Mouse (Mus musculus) midbrain, embryonic 15.5 days (tissue): ENCODE results near the gene Rad51d. TPM values are rescaled to one million over a fixed set of nuclear protein-coding genes. Genes with fewer than 3 reads are reported as not detected.

Source experiments
- ATAC-seq: fragments of 200-750 bp; cut with Nextera tagmentation; replicated peaks from 2 replicates; pipeline ENCODE4 v1.8.0; 2017; ENCODE audit warnings: moderate TSS enrichment
- H3K27ac ChIP-seq: fragments of 300-500 bp; sonication (generic); 2 replicates; pipeline ENCODE4 v1.5.1; 2015; ENCODE audit warnings: mild to moderate bottlenecking, inconsistent platforms
- H3K27me3 ChIP-seq: fragments of 300-500 bp; sonication (generic); replicated peaks from 2 replicates; pipeline ENCODE4 v1.6.1; 2015; ENCODE audit warnings: inconsistent platforms
- H3K36me3 ChIP-seq: fragments of 300-500 bp; sonication (generic); replicated peaks from 2 replicates; pipeline ENCODE4 v1.6.1; 2015; ENCODE audit warnings: inconsistent platforms
- H3K4me1 ChIP-seq: fragments of 300-500 bp; sonication (generic); 2 replicates; pipeline ENCODE4 v1.6.1; 2015; ENCODE audit warnings: inconsistent platforms
- H3K4me2 ChIP-seq: fragments of 300-500 bp; sonication (generic); 2 replicates; pipeline ENCODE4 v1.6.1; 2015; ENCODE audit warnings: inconsistent platforms, mild to moderate bottlenecking, moderate library complexity
- H3K4me3 ChIP-seq: fragments of 300-500 bp; sonication (generic); 2 replicates; pipeline ENCODE4 v1.5.1; 2015; ENCODE audit warnings: mild to moderate bottlenecking, inconsistent platforms
- H3K9ac ChIP-seq: fragments of 300-500 bp; sonication (generic); 2 replicates; pipeline ENCODE4 v1.6.1; 2015; ENCODE audit warnings: mild to moderate bottlenecking, inconsistent platforms
- H3K9me3 ChIP-seq: fragments of 300-500 bp; sonication (generic); 2 replicates; pipeline ENCODE4 v1.6.1; 2016; ENCODE audit warnings: inconsistent platforms
- WGBS: fragments of 180-500 bp; shearing (Covaris S2); methylation state at CpG from one replicate; pipeline ENCODE4 v1.1.7; 2015; ENCODE audit warnings: mixed read lengths; 5-methylcytosine and 5-hydroxymethylcytosine counted together
- polyA plus RNA-seq: library from polyadenylated mRNA; unstranded; fragments of >200 nt; fragmentation: Nextera tagmentation; extraction: Ambion mirVana; gene quantifications from 2 replicates; pipeline ENCODE4 v1.2.1, GENCODE M21; 2015

Rad51d gene
- polyA plus RNA-seq, 1 experiment from 2014 or later = 12.1 TPM

- no peaks in the 10 kb centered on the region for H3K36me3 ChIP-seq
Observed at GRCm38 (mm10) chr11:82865957-82866356, 24.5 kb downstream of the Rad51d start.

GRCm38 (mm10) chr11:82863488-82863931, 26.9 kb downstream of the Rad51d start:
- Histone ChIP-seq H3K4me3 (no peak overlapping the region), H3K27ac (no peak overlapping the region; the same call in 1 of the 2 replicates), H3K9me3 (no peaks in the 10 kb centered on the region), H3K4me2 (no peak overlapping the region), H3K27me3 (no peaks in the 10 kb centered on the region), H3K36me3 (no peaks in the 10 kb centered on the region), H3K9ac (no peak overlapping the region), H3K4me1 (peaks cover 16% of the 10 kb centered on the region; the same call in 1 of the 2 replicates)
- 39% methylated on average over 4 of the region's 4 CpGs for WGBS
- no peak for ATAC-seq

More at GRCm38 (mm10) chr11:82865957-82866356, 24.5 kb downstream of the Rad51d start:
- no peaks in the 10 kb centered on the region for H3K27me3 ChIP-seq
- H3K9me3 ChIP-seq = no peaks in the 10 kb centered on the region
- no peak overlapping the region for H3K4me3 ChIP-seq
- WGBS = 82% methylated on average over 10 of the region's 10 CpGs
- H3K27ac ChIP-seq = no peak overlapping the region
- H3K9ac ChIP-seq = no peak overlapping the region
- H3K4me1 ChIP-seq = peaks cover 24% of the 10 kb centered on the region; the same call in 1 of the 2 replicates
- H3K4me2 ChIP-seq = no peak overlapping the region
- no peak for ATAC-seq

GRCm38 (mm10) chr11:82863059-82863458, 27.4 kb downstream of the Rad51d start:
- ATAC-seq = no peak

GRCm38 (mm10) chr11:82862638-82863037, 27.8 kb downstream of the Rad51d start:
- whole genome bisulfite sequencing = 50% methylated on average over 9 of the region's 9 CpGs
- Histone ChIP-seq H3K4me1 (peaks cover 16% of the 10 kb centered on the region; the same call in 1 of the 2 replicates), H3K4me2 (no peak overlapping the region), H3K27me3 (no peaks in the 10 kb centered on the region), H3K4me3 (no peak overlapping the region), H3K9ac (no peak overlapping the region), H3K9me3 (no peaks in the 10 kb centered on the region), H3K36me3 (no peaks in the 10 kb centered on the region), H3K27ac (peak overlapping the region; percentile 10; the same call in 1 of the 2 replicates)
- ATAC-seq = no peak

More at GRCm38 (mm10) chr11:82863059-82863458, 27.4 kb downstream of the Rad51d start:
- Histone ChIP-seq H3K4me2 (no peak overlapping the region), H3K4me1 (peaks cover 16% of the 10 kb centered on the region; the same call in 1 of the 2 replicates), H3K9ac (no peak overlapping the region), H3K27me3 (no peaks in the 10 kb centered on the region), H3K4me3 (no peak overlapping the region), H3K27ac (no peak overlapping the region), H3K9me3 (no peaks in the 10 kb centered on the region), H3K36me3 (no peaks in the 10 kb centered on the region)
- whole genome bisulfite sequencing = 38% methylated on average over 2 of the region's 2 CpGs

- no peaks in the 10 kb centered on the region for H3K9me3 ChIP-seq
Observed at GRCm38 (mm10) chr11:82861558-82861957, 28.9 kb downstream of the Rad51d start.

GRCm38 (mm10) chr11:82860759-82861158, 29.7 kb downstream of the Rad51d start:
- H3K27ac ChIP-seq = no peak overlapping the region
- no peak for ATAC-seq

More at GRCm38 (mm10) chr11:82861558-82861957, 28.9 kb downstream of the Rad51d start:
- no peaks in the 10 kb centered on the region for H3K36me3 ChIP-seq
- H3K9ac ChIP-seq = no peak overlapping the region
- no peak for ATAC-seq
- H3K4me2 ChIP-seq = no peak overlapping the region
- no peak overlapping the region for H3K27ac ChIP-seq
- no peak overlapping the region for H3K4me3 ChIP-seq
- 67% methylated on average over 8 of the region's 8 CpGs for WGBS
- H3K27me3 ChIP-seq = no peaks in the 10 kb centered on the region
- peaks cover 16% of the 10 kb centered on the region; the same call in 1 of the 2 replicates for H3K4me1 ChIP-seq

GRCm38 (mm10) chr11:82857307-82857848, 33.0 kb downstream of the Rad51d start:
- peaks cover 9% of the 10 kb centered on the region; the same call in 1 of the 2 replicates for H3K4me1 ChIP-seq
- H3K9ac ChIP-seq = no peak overlapping the region
- no peaks in the 10 kb centered on the region for H3K27me3 ChIP-seq
- no peak for ATAC-seq
- H3K36me3 ChIP-seq = no peaks in the 10 kb centered on the region
- H3K27ac ChIP-seq = no peak overlapping the region
- 75% methylated on average over 13 of the region's 13 CpGs for WGBS
- H3K9me3 ChIP-seq = no peaks in the 10 kb centered on the region
- no peak overlapping the region for H3K4me3 ChIP-seq
- H3K4me2 ChIP-seq = no peak overlapping the region

More at GRCm38 (mm10) chr11:82860759-82861158, 29.7 kb downstream of the Rad51d start:
- peaks cover 16% of the 10 kb centered on the region; the same call in 1 of the 2 replicates for H3K4me1 ChIP-seq
- H3K9me3 ChIP-seq = no peaks in the 10 kb centered on the region
- H3K9ac ChIP-seq = no peak overlapping the region
- no peak overlapping the region for H3K4me2 ChIP-seq
- 90% methylated on average over 6 of the region's 6 CpGs for WGBS
- H3K27me3 ChIP-seq = no peaks in the 10 kb centered on the region
- H3K36me3 ChIP-seq = no peaks in the 10 kb centered on the region
- H3K4me3 ChIP-seq = no peak overlapping the region

- H3K36me3 ChIP-seq = no peaks in the 10 kb centered on the region
- WGBS = 45% methylated on average over 10 of the region's 10 CpGs
- H3K27ac ChIP-seq = no peak overlapping the region
- H3K4me1 ChIP-seq = 0 out of 2 replicates have a peak, but pooled peaks cover 5% of the 10 kb centered on the region
- H3K9me3 ChIP-seq = no peaks in the 10 kb centered on the region
- no peak for ATAC-seq
- H3K9ac ChIP-seq = no peak overlapping the region
- H3K4me3 ChIP-seq = no peak overlapping the region
- no peaks in the 10 kb centered on the region for H3K27me3 ChIP-seq
- no peak overlapping the region for H3K4me2 ChIP-seq
Observed at GRCm38 (mm10) chr11:82856032-82856431, 34.4 kb downstream of the Rad51d start.

- H3K4me2 ChIP-seq = no peak overlapping the region
- no peak for ATAC-seq
- WGBS = 76% methylated on average over 9 of the region's 9 CpGs
Observed at GRCm38 (mm10) chr11:82855327-82855973, 35.0 kb downstream of the Rad51d start.

GRCm38 (mm10) chr11:82854111-82854510, 36.3 kb downstream of the Rad51d start:
- WGBS = 90% methylated on average over 6 of the region's 6 CpGs
- Histone ChIP-seq H3K4me3 (no peak overlapping the region), H3K9ac (no peak overlapping the region), H3K9me3 (no peaks in the 10 kb centered on the region), H3K36me3 (no peaks in the 10 kb centered on the region), H3K27ac (no peak overlapping the region), H3K27me3 (no peaks in the 10 kb centered on the region), H3K4me2 (no peak overlapping the region), H3K4me1 (0 out of 2 replicates have a peak, but pooled peaks cover 11% of the 10 kb centered on the region)
- no peak for ATAC-seq

More at GRCm38 (mm10) chr11:82855327-82855973, 35.0 kb downstream of the Rad51d start:
- no peaks in the 10 kb centered on the region for H3K36me3 ChIP-seq
- H3K9me3 ChIP-seq = no peaks in the 10 kb centered on the region
- no peak overlapping the region for H3K27ac ChIP-seq
- no peak overlapping the region for H3K9ac ChIP-seq
- H3K4me1 ChIP-seq = 0 out of 2 replicates have a peak, but pooled peaks cover 5% of the 10 kb centered on the region
- H3K4me3 ChIP-seq = no peak overlapping the region
- no peaks in the 10 kb centered on the region for H3K27me3 ChIP-seq

GRCm38 (mm10) chr11:82852958-82853357, 37.5 kb downstream of the Rad51d start:
- Histone ChIP-seq H3K36me3 (no peaks in the 10 kb centered on the region), H3K4me3 (no peak overlapping the region), H3K4me1 (0 out of 2 replicates have a peak, but pooled peaks cover 11% of the 10 kb centered on the region), H3K9ac (no peak overlapping the region), H3K27ac (no peak overlapping the region), H3K4me2 (no peak overlapping the region), H3K9me3 (no peaks in the 10 kb centered on the region), H3K27me3 (no peaks in the 10 kb centered on the region)
- ATAC-seq = no peak
- 90% methylated on average over 7 of the region's 7 CpGs for WGBS

- Histone ChIP-seq H3K4me2 (no peak overlapping the region), H3K4me3 (no peak overlapping the region), H3K4me1 (0 out of 2 replicates have a peak, but pooled peaks cover 11% of the 10 kb centered on the region), H3K27ac (no peak overlapping the region), H3K9ac (no peak overlapping the region), H3K9me3 (no peaks in the 10 kb centered on the region), H3K27me3 (no peaks in the 10 kb centered on the region), H3K36me3 (no peaks in the 10 kb centered on the region)
- ATAC-seq = no peak
- 83% methylated on average over 10 of the region's 10 CpGs for WGBS
Observed at GRCm38 (mm10) chr11:82852540-82852939, 37.9 kb downstream of the Rad51d start.
